Mouse (Mus musculus): ENCODE data around the gene Gm28919.
"Not testable (repeated sequence)": the region's sequence is repeated elsewhere in the genome, so short reads cannot be mapped to it uniquely, and the experiment has no call there.

The Gm28919 gene

DNA sequence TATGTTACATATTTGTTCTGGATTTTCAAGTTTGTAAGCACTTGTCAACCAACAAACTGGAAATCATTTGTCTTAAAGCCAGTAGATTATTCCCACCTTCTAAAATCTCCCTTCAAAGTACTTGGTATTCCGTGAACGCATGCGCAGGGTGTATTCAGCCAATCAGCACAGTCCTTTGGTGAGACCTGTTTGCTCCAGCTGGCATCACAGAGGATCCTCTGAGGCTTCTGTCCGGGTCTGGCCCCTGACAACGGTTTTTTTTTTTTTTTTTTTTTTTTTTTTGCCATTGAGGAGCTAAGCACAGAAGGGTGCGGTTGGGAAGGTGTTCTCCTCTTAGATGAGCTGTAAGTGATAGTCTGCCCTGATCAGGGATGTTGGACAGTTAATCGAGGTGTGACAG, at the start of gene Gm28919:
Gm28919 (plus strand) TSS at position 301 of the 400 bp plus-strand sequence.
- DNase-seq (ENCODE audit: low spot score) = not testable (repeated sequence)
